Mouse (Mus musculus): ENCODE measurements around the gene Heph. TPM values are rescaled to one million over a fixed set of nuclear protein-coding genes. Genes with fewer than 3 reads are reported as not detected.
"Not testable (repeated sequence)": the region's sequence is repeated elsewhere in the genome, so short reads cannot be mapped to it uniquely, and the experiment has no call there.

Gene Heph
- total RNA-seq (2021) = 1 to 10 TPM; 5.2 to 6.1 TPM

DNA sequence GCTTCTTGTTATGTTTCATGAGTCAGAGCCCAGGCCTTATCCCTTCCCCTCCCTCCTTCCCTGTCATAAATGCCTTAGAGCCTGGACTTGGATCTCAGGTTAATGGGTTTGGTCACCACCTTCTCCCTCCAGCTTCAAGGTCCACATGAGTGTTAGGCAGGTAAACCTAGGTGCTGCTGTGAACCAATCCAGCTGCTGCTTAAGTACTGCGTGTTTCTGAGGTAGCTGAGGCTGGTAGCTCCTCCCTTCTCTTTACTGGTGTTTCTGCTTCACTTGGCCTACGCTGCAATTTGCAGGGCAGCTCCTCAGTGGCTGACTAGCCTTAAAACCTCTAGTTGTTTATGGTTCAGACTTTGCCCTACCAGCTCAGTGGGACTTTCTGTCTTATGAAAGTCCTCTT is at the start of gene Heph:
Heph (plus strand) TSS at position 211 of the 400 bp plus-strand sequence.
- no peak for DNase-seq (ENCODE audit: extremely low spot score in 1 of 2, low spot score in 1 of 2)

DNA sequence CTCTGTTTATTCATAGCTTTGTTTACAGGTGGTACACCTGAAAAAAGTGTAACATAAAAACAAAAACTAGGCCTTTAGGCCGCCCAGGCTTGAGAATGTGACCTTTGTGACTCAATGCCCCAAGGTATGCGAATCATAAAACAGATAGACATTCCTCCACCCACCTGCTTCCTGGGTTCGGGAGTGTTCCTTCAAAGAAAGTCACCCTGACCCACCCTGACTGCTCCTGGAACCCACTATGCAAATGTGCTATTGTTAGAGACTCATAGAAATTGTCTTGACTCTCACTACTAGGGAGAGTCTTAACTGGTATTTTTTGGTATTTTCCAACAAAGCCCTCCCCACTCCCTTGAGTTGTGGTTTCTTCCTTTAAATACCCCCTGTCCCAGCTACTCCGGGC is 39.8 kb upstream of the Heph start:
- not testable (repeated sequence) for DNase-seq (ENCODE audit: extremely low spot score in 1 of 2, low spot score in 1 of 2)

DNA sequence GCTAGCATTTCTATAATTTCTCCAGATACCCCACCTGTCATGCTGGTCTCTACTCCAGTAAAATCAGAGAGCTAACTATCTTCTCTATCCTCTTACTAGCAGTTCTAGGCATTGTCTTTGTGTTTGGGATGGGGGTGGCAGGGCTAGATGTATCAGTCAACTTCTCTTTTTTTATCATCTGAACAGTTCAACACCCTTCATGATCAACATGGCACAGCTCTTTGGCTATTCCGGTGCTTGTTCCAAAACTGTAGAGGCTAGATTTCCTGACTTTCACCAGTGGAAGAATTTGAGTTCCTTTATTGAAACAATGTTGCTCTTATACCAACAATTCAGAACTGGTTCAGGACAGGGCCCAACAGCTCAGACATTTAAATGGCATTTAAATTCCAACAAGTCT is 38.2 kb upstream of the Heph start:
- DNase-seq (ENCODE audit: extremely low spot score in 1 of 2, low spot score in 1 of 2) = no peak

DNA sequence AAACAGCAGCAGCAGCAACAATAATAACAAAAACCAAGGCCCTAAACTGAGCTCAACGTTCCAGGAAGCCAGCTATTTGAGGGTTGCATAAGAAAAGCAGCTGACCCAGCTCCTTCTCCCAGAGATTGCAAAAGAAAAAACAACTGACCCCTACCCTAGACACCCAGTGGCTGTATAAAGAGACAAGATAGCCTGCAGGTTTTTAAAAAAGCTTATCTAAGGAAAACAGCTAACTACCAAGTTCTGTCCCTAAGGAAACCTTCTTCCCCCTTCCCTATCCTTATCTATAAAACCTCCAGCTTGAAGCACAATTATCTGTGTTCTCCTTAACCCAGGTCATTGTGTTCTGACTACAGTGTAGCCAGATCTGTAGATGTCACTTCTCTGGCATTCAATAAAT is 37.4 kb upstream of the Heph start:
- no peak for DNase-seq (ENCODE audit: extremely low spot score in 1 of 2, low spot score in 1 of 2)

DNA sequence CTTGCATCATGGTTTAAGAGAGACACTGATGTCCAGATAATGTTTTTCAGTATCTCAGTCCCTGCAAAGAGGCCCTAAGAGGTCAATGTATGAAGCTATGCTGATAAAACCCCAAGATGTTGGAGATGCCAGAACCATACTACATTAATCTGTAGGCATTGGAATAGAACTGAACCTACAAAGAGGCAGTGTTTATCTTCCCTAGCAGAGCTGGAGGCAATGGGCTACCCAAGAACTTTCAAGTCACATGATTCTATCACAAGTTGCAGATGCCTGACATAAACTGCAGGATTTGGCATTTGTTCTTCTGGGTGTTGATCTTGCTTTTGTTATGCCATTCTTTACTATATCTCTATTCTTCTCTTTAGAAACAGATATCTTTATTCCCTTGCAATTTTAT is 35.8 kb upstream of the Heph start:
- no peak for DNase-seq (ENCODE audit: extremely low spot score in 1 of 2, low spot score in 1 of 2)

DNA sequence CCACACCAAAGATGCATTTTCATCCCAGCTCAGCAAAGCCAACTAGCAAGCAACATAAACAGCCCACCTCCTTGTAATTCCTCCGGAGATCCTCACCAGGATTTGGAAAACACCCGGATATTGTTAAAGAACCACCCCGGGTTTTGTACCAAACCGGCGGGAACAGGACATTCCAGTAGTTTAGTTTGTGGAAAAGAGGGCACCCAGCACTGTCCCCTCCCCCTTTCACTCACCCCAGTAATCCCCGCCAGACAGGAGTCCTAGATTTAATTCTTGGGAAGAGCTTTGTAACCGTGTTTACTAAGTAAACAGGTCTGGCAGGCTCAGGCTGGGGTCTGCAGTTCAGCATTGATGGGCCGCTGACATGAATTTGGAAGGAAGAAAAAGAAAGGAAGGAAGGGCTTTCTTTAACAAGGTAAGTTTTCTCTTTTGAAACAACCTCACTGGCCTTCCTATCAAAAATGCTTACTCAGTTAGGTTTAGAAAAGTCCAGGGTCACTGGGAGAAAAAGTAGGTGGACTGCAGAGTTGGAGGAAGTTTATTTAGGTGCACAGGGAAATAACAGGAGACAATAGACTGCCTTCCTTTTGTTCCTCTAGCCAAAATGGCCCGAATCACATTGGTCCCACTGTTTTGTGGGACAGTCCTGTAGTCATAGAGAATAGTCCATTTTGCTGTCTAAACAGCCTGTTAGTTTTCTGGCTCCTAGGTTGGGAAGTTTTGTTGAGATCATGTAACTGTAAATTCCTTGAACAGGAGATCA is 1.2 kb downstream of the Heph start, which contains the start of gene Hsf3:
Hsf3 (minus strand) TSS at position 94 of the 763 bp plus-strand sequence.
- no peak for DNase-seq (ENCODE audit: extremely low spot score in 1 of 2, low spot score in 1 of 2)

DNA sequence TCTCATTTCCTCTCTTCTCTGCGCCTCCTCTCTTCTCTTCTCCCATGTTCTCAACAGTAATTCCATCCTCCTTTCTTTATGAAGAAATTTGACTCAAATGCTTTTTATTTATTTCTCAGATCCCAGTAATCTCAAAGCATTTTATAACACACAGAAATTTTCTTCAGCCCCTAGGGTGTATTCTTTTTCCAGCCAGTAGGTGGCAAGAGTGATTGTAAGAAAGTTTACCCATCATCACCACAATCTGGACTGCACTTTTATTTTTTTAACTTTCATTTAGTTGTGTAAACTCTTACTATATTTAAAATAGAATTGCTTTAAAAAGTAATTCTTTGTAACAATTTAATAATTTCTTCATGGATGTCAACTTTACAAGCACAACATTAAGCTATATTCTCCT is 46.4 kb downstream of the Heph start:
- no peak for DNase-seq (ENCODE audit: extremely low spot score in 1 of 2, low spot score in 1 of 2)

Other genes starting within 250 kb of the Heph start
- not detected for gene Vsig4, start 161.9 kb upstream of the Heph start, total RNA-seq (2021)
- gene Hsf3, start 935 bp downstream of the Heph start, total RNA-seq (2021) = under 1 TPM in 1 of 2 experiments, not detected in 1; 0.23 TPM